Mouse (Mus musculus): ENCODE measurements around the gene Ifi204. TPM values are rescaled to one million over a fixed set of nuclear protein-coding genes. Genes with fewer than 3 reads are reported as not detected.
"Not testable (repeated sequence)": the region's sequence is repeated elsewhere in the genome, so short reads cannot be mapped to it uniquely, and the experiment has no call there.

Ifi204 gene
- 3.6 and 4.1 TPM in 2 replicates for total RNA-seq (2015)
- 4.2 and 4.9 TPM in 2 replicates for total RNA-seq (2017)

- ATAC-seq (replicated peaks; ENCODE audit: poor library complexity), result peak; percentile 93
Observed at GRCm38 (mm10) chr1:173766848-173767617, at the start of gene Ifi204. Ifi204 (minus strand) TSS chr1:173766943.

- peak; percentile 100 for ATAC-seq (replicated peaks; ENCODE audit: poor library complexity)
Observed at GRCm38 (mm10) chr1:173809294-173809693, 42.6 kb upstream of the Ifi204 start.

- peak; percentile 51 for ATAC-seq (replicated peaks; ENCODE audit: poor library complexity)
Observed at GRCm38 (mm10) chr1:173802689-173803281, 36.0 kb upstream of the Ifi204 start.

GRCm38 (mm10) chr1:173802207-173802606, 35.5 kb upstream of the Ifi204 start:
- peak; percentile 52; the same call in 1 of the 2 replicates for ATAC-seq (replicated peaks; ENCODE audit: poor library complexity)

GRCm38 (mm10) chr1:173801791-173802190, 35.0 kb upstream of the Ifi204 start:
- ATAC-seq (replicated peaks; ENCODE audit: poor library complexity), result peak; percentile 84

GRCm38 (mm10) chr1:173773457-173773856, 6.7 kb upstream of the Ifi204 start:
- ATAC-seq (replicated peaks; ENCODE audit: poor library complexity), result peak; percentile 64; the same call in 1 of the 2 replicates

- ATAC-seq (replicated peaks; ENCODE audit: poor library complexity), result not testable (repeated sequence)
Observed at GRCm38 (mm10) chr1:173760032-173760431, 6.7 kb downstream of the Ifi204 start.

GRCm38 (mm10) chr1:173742262-173742661, 24.5 kb downstream of the Ifi204 start:
- peak; percentile 62 for ATAC-seq (replicated peaks; ENCODE audit: poor library complexity)

- peak; percentile 79 for ATAC-seq (replicated peaks; ENCODE audit: poor library complexity)
Observed at GRCm38 (mm10) chr1:173741656-173742055, 25.1 kb downstream of the Ifi204 start, which contains the start of gene Ifi207. Ifi207 (minus strand) TSS chr1:173741747.

GRCm38 (mm10) chr1:173740537-173740936, 26.2 kb downstream of the Ifi204 start:
- no peak; the same call in 1 of the 2 replicates for ATAC-seq (replicated peaks; ENCODE audit: poor library complexity)

GRCm38 (mm10) chr1:173736986-173737385, 29.8 kb downstream of the Ifi204 start:
- peak; percentile 81 for ATAC-seq (replicated peaks; ENCODE audit: poor library complexity)

GRCm38 (mm10) chr1:173735015-173735414, 31.7 kb downstream of the Ifi204 start:
- not testable (repeated sequence) for ATAC-seq (replicated peaks; ENCODE audit: poor library complexity)

- ATAC-seq (replicated peaks; ENCODE audit: poor library complexity), result no peak
Observed at GRCm38 (mm10) chr1:173733219-173733618, 33.5 kb downstream of the Ifi204 start.

Other genes with a start within 250 kb of the Ifi204 start
- 0.17 and 0.37 TPM in 2 replicates for gene Ifi214, start 231.0 kb downstream of the Ifi204 start, total RNA-seq (2015)
- gene Ifi214, start 231.0 kb downstream of the Ifi204 start, total RNA-seq (2017), result 0.17 and 0.84 TPM in 2 replicates
- gene Ifi213, start 167.7 kb downstream of the Ifi204 start, total RNA-seq (2015), result 0.51 and 2.6 TPM in 2 replicates
- gene Ifi213, start 167.7 kb downstream of the Ifi204 start, total RNA-seq (2017), result 0.42 TPM in 1 of 2 replicates, not detected in the other
- 67.0 and 77.5 TPM in 2 replicates for gene Ifi209, start 136.0 kb downstream of the Ifi204 start, total RNA-seq (2015)
- gene Ifi209, start 136.0 kb downstream of the Ifi204 start, total RNA-seq (2017), result 92.2 and 98.9 TPM in 2 replicates
- gene Ifi208, start 93.3 kb downstream of the Ifi204 start, total RNA-seq (2015), result 0.20 TPM in 1 of 2 replicates, not detected in the other
- gene Ifi208, start 93.3 kb downstream of the Ifi204 start, total RNA-seq (2017), result 0.20 TPM in 1 of 2 replicates, not detected in the other
- gene Ifi207, start 25.2 kb downstream of the Ifi204 start, total RNA-seq (2015), result 1.4 and 1.9 TPM in 2 replicates
- gene Ifi207, start 25.2 kb downstream of the Ifi204 start, total RNA-seq (2017), result 0.33 and 0.88 TPM in 2 replicates
- gene Ifi211, start 146.1 kb upstream of the Ifi204 start, total RNA-seq (2015), result 6.8 and 13.6 TPM in 2 replicates
- gene Ifi211, start 146.1 kb upstream of the Ifi204 start, total RNA-seq (2017), result 13.6 and 14.5 TPM in 2 replicates
- 112 and 113 TPM in 2 replicates for gene Mndal, start 175.5 kb upstream of the Ifi204 start, total RNA-seq (2015)
- gene Mndal, start 175.5 kb upstream of the Ifi204 start, total RNA-seq (2017), result 70.3 and 92.9 TPM in 2 replicates
- gene Ifi203, start 175.7 kb upstream of the Ifi204 start, total RNA-seq (2015), result 59.5 and 87.9 TPM in 2 replicates
- 29.0 and 43.0 TPM in 2 replicates for gene Ifi203, start 175.7 kb upstream of the Ifi204 start, total RNA-seq (2017)
- not detected in 2 replicates for gene Ifi202b, start 215.8 kb upstream of the Ifi204 start, total RNA-seq (2015)
- gene Ifi202b, start 215.8 kb upstream of the Ifi204 start, total RNA-seq (2017), result not detected in 2 replicates

All from megakaryocyte progenitor cell, adult 5-6 weeks (primary cell).